Mouse (Mus musculus) midbrain, embryonic 16.5 days (tissue): ENCODE data around the gene Inpp5a. TPM values are rescaled to one million over a fixed set of nuclear protein-coding genes. Genes with fewer than 3 reads are reported as not detected.

ENCODE experiments used
- ATAC-seq: fragments of 200-750 bp; cut with Nextera tagmentation; 2 replicates; pipeline ENCODE4 v1.8.0; 2017; ENCODE audit warnings: moderate TSS enrichment
- H3K27ac ChIP-seq: fragments of 300-500 bp; sonication (generic); 2 replicates; pipeline ENCODE4 v1.5.1; 2014; ENCODE audit warnings: mild to moderate bottlenecking, low read length, mixed read lengths
- H3K27me3 ChIP-seq: fragments of 300-500 bp; sonication (generic); 2 replicates; pipeline ENCODE4 v1.6.1; 2014; ENCODE audit warnings: low read depth, low read length, mixed read lengths; ENCODE audit not compliant: control insufficient read depth, insufficient read depth
- H3K36me3 ChIP-seq: fragments of 300-500 bp; sonication (generic); 2 replicates; pipeline ENCODE4 v1.6.1; 2014; ENCODE audit warnings: mild to moderate bottlenecking, low read length, moderate library complexity, mixed read lengths; ENCODE audit not compliant: control insufficient read depth, insufficient read depth
- H3K4me1 ChIP-seq: fragments of 300-500 bp; sonication (generic); 2 replicates; pipeline ENCODE4 v1.6.1; 2014; ENCODE audit warnings: mild to moderate bottlenecking, low read length, mixed read lengths; ENCODE audit not compliant: control insufficient read depth, insufficient read depth
- H3K4me2 ChIP-seq: fragments of 300-500 bp; sonication (generic); 2 replicates; pipeline ENCODE4 v1.6.1; 2014; ENCODE audit warnings: mild to moderate bottlenecking, low read length, mixed read lengths
- H3K4me3 ChIP-seq: fragments of 300-500 bp; sonication (generic); 2 replicates; pipeline ENCODE4 v1.5.1; 2014; ENCODE audit warnings: low read depth, mild to moderate bottlenecking, low read length, moderate library complexity, mixed read lengths
- H3K9ac ChIP-seq: fragments of 300-500 bp; sonication (generic); 2 replicates; pipeline ENCODE4 v1.6.1; 2014; ENCODE audit warnings: low read depth, low read length, mixed read lengths
- H3K9me3 ChIP-seq: fragments of 300-500 bp; sonication (generic); replicated peaks from 2 replicates; pipeline ENCODE4 v1.6.1; 2014; ENCODE audit warnings: mild to moderate bottlenecking, low read length, mixed read lengths; ENCODE audit not compliant: control insufficient read depth, poor library complexity, severe bottlenecking
- WGBS: fragments of 180-500 bp; shearing (Covaris S2); extraction: QIAGEN DNeasy Blood & Tissue Kit; methylation state at CpG from one replicate; pipeline ENCODE4 v1.1.7; 2014; 5-methylcytosine and 5-hydroxymethylcytosine counted together
- polyA plus RNA-seq: library from polyadenylated mRNA; unstranded; fragments of >200 nt; fragmentation: Nextera tagmentation; extraction: Ambion mirVana; gene quantifications from 2 replicates; pipeline ENCODE4 v1.2.1, GENCODE M21; 2015

The Inpp5a gene
- polyA plus RNA-seq, 1 experiment from 2014 or later: 15.3 TPM

- Histone ChIP-seq H3K4me3 (no peak overlapping the region), H3K36me3 (no peaks in the 10 kb centered on the region), H3K9me3 (no peaks in the 10 kb centered on the region), H3K4me1 (peaks cover 18% of the 10 kb centered on the region), H3K27ac (no peak overlapping the region), H3K4me2 (no peak overlapping the region), H3K27me3 (no peaks in the 10 kb centered on the region), H3K9ac (no peak overlapping the region)
- WGBS: 86% methylated on average over 2 of the region's 2 CpGs
- no peak for ATAC-seq
Measured at GRCm38 (mm10) chr7:139368218-139368617, 20.7 kb upstream of the Inpp5a start.

- Histone ChIP-seq H3K9me3 (no peaks in the 10 kb centered on the region), H3K36me3 (no peaks in the 10 kb centered on the region), H3K4me2 (no peak overlapping the region), H3K4me3 (no peak overlapping the region), H3K9ac (no peak overlapping the region), H3K27me3 (no peaks in the 10 kb centered on the region), H3K4me1 (peaks cover 12% of the 10 kb centered on the region), H3K27ac (no peak overlapping the region)
- no peak for ATAC-seq
- 64% methylated on average over 14 of the region's 14 CpGs for WGBS
Measured at GRCm38 (mm10) chr7:139368722-139369380, 20.1 kb upstream of the Inpp5a start.

GRCm38 (mm10) chr7:139369501-139370088 is 19.3 kb upstream of the Inpp5a start:
- no peak for ATAC-seq
- Histone ChIP-seq H3K36me3 (no peaks in the 10 kb centered on the region), H3K4me2 (no peak overlapping the region), H3K4me1 (peaks cover 5% of the 10 kb centered on the region), H3K27me3 (no peaks in the 10 kb centered on the region), H3K4me3 (no peak overlapping the region), H3K9me3 (no peaks in the 10 kb centered on the region), H3K9ac (no peak overlapping the region), H3K27ac (no peak overlapping the region)
- 93% methylated on average over 6 of the region's 6 CpGs for WGBS

GRCm38 (mm10) chr7:139371389-139371788 is 17.5 kb upstream of the Inpp5a start:
- no peak overlapping the region for H3K4me2 ChIP-seq
- no peak overlapping the region for H3K27ac ChIP-seq
- no peak overlapping the region for H3K9ac ChIP-seq
- peaks cover 3% of the 10 kb centered on the region; the same call in 1 of the 2 replicates for H3K4me1 ChIP-seq
- no peaks in the 10 kb centered on the region for H3K36me3 ChIP-seq
- H3K9me3 ChIP-seq: no peaks in the 10 kb centered on the region
- ATAC-seq: no peak
- no peaks in the 10 kb centered on the region for H3K27me3 ChIP-seq
- H3K4me3 ChIP-seq: no peak overlapping the region

GRCm38 (mm10) chr7:139377381-139377780 is 11.5 kb upstream of the Inpp5a start:
- H3K27me3 ChIP-seq: no peaks in the 10 kb centered on the region
- 88% methylated on average over 7 of the region's 7 CpGs for WGBS
- H3K4me2 ChIP-seq: no peak overlapping the region
- no peak overlapping the region for H3K27ac ChIP-seq
- H3K4me1 ChIP-seq: no peaks in the 10 kb centered on the region
- no peaks in the 10 kb centered on the region for H3K9me3 ChIP-seq
- ATAC-seq: no peak
- no peaks in the 10 kb centered on the region for H3K36me3 ChIP-seq
- H3K4me3 ChIP-seq: no peak overlapping the region
- H3K9ac ChIP-seq: no peak overlapping the region

GRCm38 (mm10) chr7:139378355-139378754 is 10.6 kb upstream of the Inpp5a start:
- Histone ChIP-seq H3K4me2 (no peak overlapping the region), H3K9ac (no peak overlapping the region), H3K9me3 (no peaks in the 10 kb centered on the region), H3K4me1 (no peaks in the 10 kb centered on the region), H3K27ac (no peak overlapping the region), H3K36me3 (no peaks in the 10 kb centered on the region), H3K27me3 (no peaks in the 10 kb centered on the region), H3K4me3 (no peak overlapping the region)
- 84% methylated on average over 3 of the region's 3 CpGs for WGBS
- ATAC-seq: no peak

GRCm38 (mm10) chr7:139379745-139380144 is 9.2 kb upstream of the Inpp5a start:
- H3K27me3 ChIP-seq: no peaks in the 10 kb centered on the region
- H3K4me3 ChIP-seq: no peak overlapping the region
- no peaks in the 10 kb centered on the region for H3K9me3 ChIP-seq
- ATAC-seq: no peak
- no peaks in the 10 kb centered on the region for H3K36me3 ChIP-seq
- H3K9ac ChIP-seq: no peak overlapping the region
- 71% methylated on average over 2 of the region's 2 CpGs for WGBS
- H3K27ac ChIP-seq: no peak overlapping the region
- no peaks in the 10 kb centered on the region for H3K4me1 ChIP-seq
- H3K4me2 ChIP-seq: no peak overlapping the region

GRCm38 (mm10) chr7:139380225-139380624 is 8.7 kb upstream of the Inpp5a start:
- Histone ChIP-seq H3K9me3 (no peaks in the 10 kb centered on the region), H3K27me3 (no peaks in the 10 kb centered on the region), H3K9ac (no peak overlapping the region), H3K36me3 (no peaks in the 10 kb centered on the region), H3K27ac (no peak overlapping the region), H3K4me2 (no peak overlapping the region), H3K4me1 (no peaks in the 10 kb centered on the region), H3K4me3 (no peak overlapping the region)
- ATAC-seq: no peak
- WGBS: 84% methylated on average over 4 of the region's 4 CpGs

GRCm38 (mm10) chr7:139381877-139382276 is 7.0 kb upstream of the Inpp5a start:
- H3K36me3 ChIP-seq: no peaks in the 10 kb centered on the region
- WGBS: 81% methylated on average over 2 of the region's 2 CpGs
- no peaks in the 10 kb centered on the region for H3K4me1 ChIP-seq
- no peak overlapping the region for H3K4me2 ChIP-seq
- H3K9ac ChIP-seq: no peak overlapping the region
- H3K27ac ChIP-seq: no peak overlapping the region
- no peaks in the 10 kb centered on the region for H3K27me3 ChIP-seq
- no peak for ATAC-seq
- no peaks in the 10 kb centered on the region for H3K9me3 ChIP-seq
- no peak overlapping the region for H3K4me3 ChIP-seq
